Mouse (Mus musculus) forebrain, embryonic 11.5 days (tissue): Measurements from ENCODE around the gene Nectin2. TPM values are rescaled to one million over a fixed set of nuclear protein-coding genes. Genes with fewer than 3 reads are reported as not detected.
"Not testable (repeated sequence)": the region's sequence is repeated elsewhere in the genome, so short reads cannot be mapped to it uniquely, and the experiment has no call there.

ENCODE experiments used
- ATAC-seq: fragments of 200-750 bp; cut with Nextera tagmentation; replicated peaks from 2 replicates; pipeline ENCODE4 v1.8.0; 2017; ENCODE audit warnings: moderate TSS enrichment; ENCODE audit not compliant: low FRiP score
- DNase-seq: peaks from one replicate; pipeline ENCODE4 v3.0.0-alpha.2; 2017; ENCODE audit warnings: low spot score
- H3K27ac ChIP-seq: fragments of 300-500 bp; sonication (generic); 2 replicates; pipeline ENCODE4 v1.5.1; 2014; ENCODE audit warnings: low read depth, low read length
- H3K27me3 ChIP-seq: fragments of 300-500 bp; sonication (generic); 2 replicates; pipeline ENCODE4 v1.6.1; 2014; ENCODE audit warnings: mild to moderate bottlenecking, low read length, mixed read lengths; ENCODE audit not compliant: control insufficient read depth, insufficient read depth
- H3K36me3 ChIP-seq: fragments of 300-500 bp; sonication (generic); 2 replicates; pipeline ENCODE4 v1.6.1; 2014; ENCODE audit warnings: mild to moderate bottlenecking, low read length, moderate library complexity, mixed read lengths; ENCODE audit not compliant: control insufficient read depth, insufficient read depth
- H3K4me1 ChIP-seq: fragments of 300-500 bp; sonication (generic); replicated peaks from 2 replicates; pipeline ENCODE4 v1.6.1; 2014; ENCODE audit warnings: low read length, mixed read lengths; ENCODE audit not compliant: control insufficient read depth, insufficient read depth
- H3K4me2 ChIP-seq: fragments of 300-500 bp; sonication (generic); 2 replicates; pipeline ENCODE4 v1.6.1; 2014; ENCODE audit warnings: low read depth, mild to moderate bottlenecking, low read length, moderate library complexity, mixed read lengths; ENCODE audit not compliant: severe bottlenecking
- H3K4me3 ChIP-seq: fragments of 300-500 bp; sonication (generic); 2 replicates; pipeline ENCODE4 v1.5.1; 2014; ENCODE audit warnings: low read depth, low read length
- H3K9ac ChIP-seq: fragments of 300-500 bp; sonication (generic); 2 replicates; pipeline ENCODE4 v1.6.1; 2014; ENCODE audit warnings: low read length
- H3K9me3 ChIP-seq: fragments of 300-500 bp; sonication (generic); 2 replicates; pipeline ENCODE4 v1.6.1; 2016; ENCODE audit warnings: low read length, mixed read lengths; ENCODE audit not compliant: control insufficient read depth
- WGBS: fragments of 180-500 bp; shearing (Covaris S2); extraction: QIAGEN DNeasy Blood & Tissue Kit; methylation state at CpG from one replicate; pipeline ENCODE4 v1.1.7; 2014; 5-methylcytosine and 5-hydroxymethylcytosine counted together
- polyA plus RNA-seq: library from polyadenylated mRNA; unstranded; fragments of >200 nt; fragmentation: Nextera tagmentation; extraction: Ambion mirVana; gene quantifications from 2 replicates; pipeline ENCODE4 v1.2.1, GENCODE M21; 2014

Nectin2 gene
- 56.0 and 59.2 TPM in 2 replicates for polyA plus RNA-seq

GRCm38 (mm10) chr7:19750217-19751069, at the start of gene Nectin2:
Gene Nectin2 (minus strand): TSS chr7:19750483.
- Histone ChIP-seq H3K27ac (peak within 1 kb of the TSS; percentile 42; the same call in 1 of the 2 replicates), H3K4me1 (peaks cover 7% of the 10 kb centered on the region), H3K4me2 (peak within 1 kb of the TSS; percentile 90), H3K9me3 (no peaks in the 10 kb centered on the region), H3K36me3 (no peaks in the 10 kb centered on the region), H3K27me3 (no peaks in the 10 kb centered on the region), H3K9ac (peak within 1 kb of the TSS; percentile 86), H3K4me3 (peak within 1 kb of the TSS; percentile 74)
- 16% methylated on average over 19 of the region's 19 CpGs for WGBS
- DNase-seq (peak; percentile 92), ATAC-seq (peak; percentile 65)

GRCm38 (mm10) chr7:19796697-19797588, 46.7 kb upstream of the Nectin2 start, which contains the start of gene Cblc:
Gene Cblc (minus strand): TSS chr7:19796809.
- ATAC-seq = 0 out of 2 replicates have a peak, but pooled peaks have one; percentile 18
- H3K27ac ChIP-seq = no peak within 1 kb of the TSS
- no peak within 1 kb of the TSS for H3K4me2 ChIP-seq
- 4% methylated on average over 32 of the region's 32 CpGs for WGBS
- H3K36me3 ChIP-seq = no peaks in the 10 kb centered on the region
- no peak within 1 kb of the TSS for H3K9ac ChIP-seq
- H3K9me3 ChIP-seq = no peaks in the 10 kb centered on the region
- no peaks in the 10 kb centered on the region for H3K4me1 ChIP-seq
- no peak within 1 kb of the TSS for H3K4me3 ChIP-seq
- H3K27me3 ChIP-seq = peaks cover 17% of the 10 kb centered on the region
- peak; percentile 86 for DNase-seq

DNA sequence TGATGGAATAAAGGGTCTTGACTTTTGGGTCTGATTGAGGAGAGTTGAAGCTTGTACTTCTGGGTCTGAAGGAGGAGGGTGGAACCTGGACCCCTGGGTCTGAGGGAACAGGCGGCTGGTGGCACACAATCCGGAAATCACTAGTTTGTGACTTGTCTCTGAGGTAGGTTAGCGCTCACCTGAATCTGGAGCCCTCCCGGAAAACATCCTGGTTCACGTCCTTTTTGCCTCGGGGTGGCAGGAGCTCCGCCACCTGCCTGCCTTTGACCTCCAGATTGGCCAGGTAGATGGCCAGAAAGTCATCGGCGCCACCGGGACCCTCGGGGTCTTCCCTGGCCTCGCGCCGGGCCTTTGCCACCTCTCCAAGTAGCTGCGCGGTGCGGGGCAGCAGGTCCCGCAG, 46.0 kb upstream of the Nectin2 start:
- 12% methylated on average over 18 of the region's 18 CpGs for WGBS

GRCm38 (mm10) chr7:19795236-19795635, 45.0 kb upstream of the Nectin2 start:
- ATAC-seq = no peak

More for the DNA sequence above, 46.0 kb upstream of the Nectin2 start:
- peaks cover 17% of the 10 kb centered on the region for H3K27me3 ChIP-seq
- ATAC-seq = no peak
- H3K27ac ChIP-seq = no peak overlapping the region
- no peaks in the 10 kb centered on the region for H3K36me3 ChIP-seq
- no peak overlapping the region for H3K4me3 ChIP-seq
- H3K9me3 ChIP-seq = no peaks in the 10 kb centered on the region
- H3K4me2 ChIP-seq = no peak overlapping the region
- H3K9ac ChIP-seq = no peak overlapping the region
- no peak for DNase-seq
- no peaks in the 10 kb centered on the region for H3K4me1 ChIP-seq

DNA sequence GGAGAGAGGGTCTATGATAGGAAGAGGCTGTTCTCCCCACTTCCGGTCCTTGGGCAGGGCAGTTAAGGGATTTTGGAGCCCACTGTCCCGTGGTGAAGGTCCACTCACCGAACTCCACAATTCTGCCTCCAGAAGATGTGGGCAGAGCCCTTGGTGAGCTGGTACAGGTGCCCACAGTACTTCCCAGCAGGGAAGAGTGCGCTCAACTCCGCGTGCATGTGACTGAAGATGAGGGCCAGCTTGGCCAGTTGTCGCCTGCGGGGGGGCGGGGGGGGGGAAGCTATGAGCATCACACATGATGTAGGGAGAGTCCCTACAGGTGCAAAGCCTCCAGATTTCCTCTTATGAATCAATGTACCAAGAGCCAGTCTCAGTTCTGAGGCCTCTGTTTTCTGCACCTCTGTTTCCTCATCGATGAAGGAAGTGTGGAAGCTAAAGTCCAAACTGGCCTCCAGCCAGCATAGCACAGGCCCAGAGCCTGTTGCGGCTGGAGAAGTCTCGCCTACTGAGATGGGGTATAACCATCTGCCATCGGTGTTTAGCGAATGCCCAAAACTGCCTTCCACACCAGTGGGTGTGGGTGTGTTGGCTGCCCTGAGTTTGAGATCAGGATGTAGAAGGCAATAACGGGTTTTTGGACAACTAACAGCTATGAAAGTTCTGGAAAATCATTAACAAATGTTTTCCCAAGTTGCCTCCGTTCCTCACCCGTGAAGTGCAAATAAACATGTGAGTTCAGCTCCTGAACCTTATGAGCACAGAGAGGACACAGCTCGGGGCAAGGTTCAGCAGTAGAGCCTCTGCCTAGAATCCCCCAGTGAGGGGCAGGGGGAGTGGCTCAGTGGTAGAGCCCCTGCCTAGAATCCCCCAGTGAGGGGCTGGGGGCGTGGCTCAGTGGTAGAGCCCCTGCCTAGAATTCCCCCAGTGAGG, 42.7 kb upstream of the Nectin2 start:
- no peak for DNase-seq
- no peaks in the 10 kb centered on the region for H3K4me1 ChIP-seq
- H3K36me3 ChIP-seq = no peaks in the 10 kb centered on the region
- 86% methylated on average over 19 of the region's 19 CpGs for WGBS
- no peaks in the 10 kb centered on the region for H3K9me3 ChIP-seq
- no peak overlapping the region for H3K9ac ChIP-seq
- H3K27me3 ChIP-seq = peaks cover 17% of the 10 kb centered on the region
- H3K27ac ChIP-seq = no peak overlapping the region
- H3K4me3 ChIP-seq = no peak overlapping the region
- no peak overlapping the region for H3K4me2 ChIP-seq
- ATAC-seq = no peak

More at GRCm38 (mm10) chr7:19795236-19795635, 45.0 kb upstream of the Nectin2 start:
- no peak for DNase-seq
- Histone ChIP-seq H3K4me1 (no peaks in the 10 kb centered on the region), H3K9ac (no peak overlapping the region), H3K4me3 (no peak overlapping the region), H3K27me3 (peaks cover 17% of the 10 kb centered on the region), H3K36me3 (no peaks in the 10 kb centered on the region), H3K27ac (no peak overlapping the region), H3K9me3 (no peaks in the 10 kb centered on the region), H3K4me2 (no peak overlapping the region)
- 69% methylated on average over 2 of the region's 2 CpGs for WGBS

DNA sequence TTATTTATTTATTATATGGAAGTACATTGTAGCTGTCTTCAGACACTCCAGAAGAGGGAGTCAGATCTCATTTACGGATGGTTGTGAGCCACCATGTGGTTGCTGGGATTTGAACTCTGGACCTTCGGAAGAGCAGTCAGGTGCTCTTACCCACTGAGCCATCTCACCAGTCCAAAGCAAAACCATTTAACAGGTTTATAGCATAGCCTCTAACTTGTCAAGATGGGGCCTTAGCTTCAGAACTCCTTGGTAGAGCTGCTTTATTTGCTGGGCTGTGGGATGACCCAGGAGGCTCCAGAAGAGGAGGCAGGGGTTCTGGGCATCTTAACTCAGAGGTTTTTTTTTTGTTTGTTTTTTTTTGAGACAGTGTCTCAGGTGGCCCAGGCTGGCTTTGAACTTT, 41.2 kb upstream of the Nectin2 start:
- 97% methylated on average over 2 of the region's 2 CpGs for WGBS
- not testable (repeated sequence) for H3K27me3 ChIP-seq, H3K27ac ChIP-seq, H3K36me3 ChIP-seq, H3K9ac ChIP-seq, H3K4me2 ChIP-seq, H3K9me3 ChIP-seq, ATAC-seq, H3K4me1 ChIP-seq, DNase-seq, H3K4me3 ChIP-seq

DNA sequence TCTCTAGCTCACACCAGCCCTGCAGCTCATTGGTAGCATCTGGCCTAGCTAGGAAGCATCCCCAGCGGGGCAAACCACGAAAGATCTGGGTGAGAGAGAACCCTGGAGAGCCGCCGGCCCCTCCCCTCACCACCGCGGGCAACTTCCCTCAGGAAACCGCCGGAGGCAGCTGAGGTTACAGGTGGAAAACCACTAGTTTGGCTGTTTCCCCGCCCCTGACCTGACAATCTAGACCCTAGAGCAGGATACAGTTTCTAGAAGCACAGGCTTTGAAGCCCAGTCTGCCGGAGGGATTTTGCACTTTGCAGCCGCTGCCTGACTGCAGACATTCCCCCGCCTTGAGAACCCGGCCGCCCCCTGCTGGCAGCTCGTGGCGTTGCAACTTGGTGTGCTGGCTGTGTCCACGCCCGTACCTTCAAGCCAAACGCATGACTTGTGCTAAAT, 39.6 kb upstream of the Nectin2 start:
- no peak overlapping the region for H3K27ac ChIP-seq
- 3% methylated on average over 19 of the region's 19 CpGs for WGBS
- no peaks in the 10 kb centered on the region for H3K36me3 ChIP-seq
- DNase-seq (peak; percentile 96), ATAC-seq (peak; percentile 65; the same call in 1 of the 2 replicates)
- peak overlapping the region; percentile 31; the same call in 1 of the 2 replicates for H3K9ac ChIP-seq
- peak overlapping the region; percentile 56 for H3K4me2 ChIP-seq
- no peaks in the 10 kb centered on the region for H3K27me3 ChIP-seq
- H3K9me3 ChIP-seq = no peaks in the 10 kb centered on the region
- H3K4me1 ChIP-seq = no peaks in the 10 kb centered on the region
- peak overlapping the region; percentile 22 for H3K4me3 ChIP-seq
